Mouse (Mus musculus) limb, embryonic 10.5 days (tissue): Measurements from ENCODE around the gene Vmn1r13. TPM values are rescaled to one million over a fixed set of nuclear protein-coding genes. Genes with fewer than 3 reads are reported as not detected.
"Not testable (repeated sequence)": the region's sequence is repeated elsewhere in the genome, so short reads cannot be mapped to it uniquely, and the experiment has no call there.

Source experiments
- DNase-seq: peaks from one replicate; pipeline ENCODE4 v3.0.0-alpha.2; 2017; ENCODE audit warnings: low spot score
- H3K27ac ChIP-seq: fragments of 300-500 bp; sonication (generic); 2 replicates; pipeline ENCODE4 v1.5.1; 2016; ENCODE audit warnings: mild to moderate bottlenecking
- H3K27me3 ChIP-seq: fragments of 300-500 bp; sonication (generic); 2 replicates; pipeline ENCODE4 v1.6.1; 2016; ENCODE audit warnings: low read depth, mild to moderate bottlenecking; ENCODE audit not compliant: poor library complexity, severe bottlenecking
- H3K36me3 ChIP-seq: fragments of 300-500 bp; sonication (generic); 2 replicates; pipeline ENCODE4 v1.6.1; 2016; ENCODE audit warnings: mild to moderate bottlenecking, moderate library complexity
- H3K4me1 ChIP-seq: fragments of 300-500 bp; sonication (generic); 2 replicates; pipeline ENCODE4 v1.6.1; 2016
- H3K4me3 ChIP-seq: fragments of 300-500 bp; sonication (generic); 2 replicates; pipeline ENCODE4 v1.5.1; 2016; ENCODE audit warnings: mild to moderate bottlenecking, moderate library complexity
- H3K9me3 ChIP-seq: fragments of 300-500 bp; sonication (generic); replicated peaks from 2 replicates; pipeline ENCODE4 v1.6.1; 2016; ENCODE audit warnings: mild to moderate bottlenecking
- WGBS: fragments of 180-500 bp; shearing (Covaris S2); methylation state at CpG from one replicate; pipeline ENCODE4 v1.1.7; 2016; 5-methylcytosine and 5-hydroxymethylcytosine counted together
- polyA plus RNA-seq: library from polyadenylated mRNA; unstranded; fragments of >200 nt; fragmentation: Nextera tagmentation; extraction: Ambion mirVana; gene quantifications from 2 replicates; pipeline ENCODE4 v1.2.1, GENCODE M21; 2016

The Vmn1r13 gene
- not detected in 2 replicates for polyA plus RNA-seq

DNA sequence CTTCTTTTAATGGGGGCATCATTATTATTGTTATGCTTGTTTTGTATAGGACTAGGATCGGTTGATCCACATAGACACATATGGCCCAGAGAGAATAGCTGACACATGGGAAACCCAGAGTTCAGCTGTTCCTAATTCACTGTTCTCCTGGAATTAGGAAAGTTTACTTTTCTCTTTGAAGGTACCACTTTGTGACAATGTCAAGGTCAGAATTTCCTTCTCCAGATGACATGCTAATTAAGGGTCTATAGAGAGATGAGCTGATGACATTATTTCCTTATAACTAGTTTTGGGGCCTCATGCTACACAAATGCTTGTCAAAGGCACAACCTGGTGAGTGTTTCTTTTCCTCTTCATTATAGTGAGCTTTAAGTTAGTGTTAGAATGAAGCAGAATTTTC lies at the start of gene Vmn1r13:
Vmn1r13 (plus strand) TSS at position 301 of the 400 bp plus-strand sequence.
- DNase-seq, H3K4me1 ChIP-seq, H3K4me3 ChIP-seq, H3K9me3 ChIP-seq, H3K27me3 ChIP-seq, H3K36me3 ChIP-seq, H3K27ac ChIP-seq: not testable (repeated sequence)
- WGBS, result 100% methylated on average over 1 of the region's 1 CpGs

DNA sequence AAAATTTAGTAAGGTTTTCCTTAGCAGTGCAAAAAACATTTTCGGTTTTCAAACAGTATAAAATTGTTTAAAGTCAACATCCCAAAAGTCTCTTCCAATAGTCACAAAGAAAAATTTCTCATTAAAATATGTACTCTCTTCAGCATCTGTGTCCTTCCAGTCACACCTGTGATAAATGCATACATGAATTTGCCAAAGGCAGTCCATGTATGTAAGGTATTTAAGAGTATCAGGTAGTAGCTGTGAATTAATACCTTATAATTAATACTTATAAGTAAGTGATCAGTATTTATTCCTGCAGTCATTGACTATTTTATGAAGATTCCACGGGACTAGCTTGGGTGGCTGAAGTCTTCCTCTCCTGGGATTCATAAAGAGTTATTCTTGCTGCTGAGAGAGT lies 46.5 kb upstream of the Vmn1r13 start, which contains the start of gene Vmn1r12:
Vmn1r12 (plus strand) TSS at position 301 of the 400 bp plus-strand sequence.
- 86% methylated on average over 2 of the region's 2 CpGs for WGBS
- Histone ChIP-seq H3K4me3 (no peak within 1 kb of the TSS), H3K27me3 (no peaks in the 10 kb centered on the region), H3K4me1 (no peaks in the 10 kb centered on the region), H3K9me3 (no peaks in the 10 kb centered on the region), H3K27ac (no peak within 1 kb of the TSS), H3K36me3 (no peaks in the 10 kb centered on the region)
- DNase-seq, result no peak

GRCm38 (mm10) chr6:57190016-57190415 lies 13.1 kb upstream of the Vmn1r13 start:
- H3K9me3 ChIP-seq, H3K36me3 ChIP-seq, H3K4me3 ChIP-seq, DNase-seq, H3K27ac ChIP-seq, H3K27me3 ChIP-seq, H3K4me1 ChIP-seq: not testable (repeated sequence)
- 70% methylated on average over 3 of the region's 3 CpGs for WGBS

DNA sequence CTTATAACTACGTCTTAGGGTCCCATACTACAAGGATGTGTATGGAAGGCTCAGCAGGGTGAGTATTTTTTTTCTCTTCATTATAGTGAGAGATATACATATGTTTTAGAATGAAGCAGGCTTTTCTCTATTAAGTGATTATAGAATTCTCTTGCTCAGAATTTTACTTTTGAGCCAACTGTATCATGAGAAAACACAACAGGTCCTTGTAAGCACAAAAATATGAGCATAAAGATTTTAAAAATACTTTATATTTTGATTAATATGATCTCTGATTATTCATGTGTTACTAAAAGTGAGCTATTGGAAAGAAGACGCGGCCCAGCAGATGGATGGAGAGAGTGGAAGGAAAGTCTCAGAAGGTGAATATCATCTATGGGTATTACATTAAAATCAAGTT lies 28.3 kb downstream of the Vmn1r13 start, which contains the start of gene Vmn1r14:
Vmn1r14 (plus strand) TSS at position 301 of the 400 bp plus-strand sequence.
- H3K4me1 ChIP-seq, result no peaks in the 10 kb centered on the region
- H3K36me3 ChIP-seq, result no peaks in the 10 kb centered on the region
- H3K27me3 ChIP-seq, result no peaks in the 10 kb centered on the region
- H3K9me3 ChIP-seq, result no peaks in the 10 kb centered on the region
- no peak within 1 kb of the TSS for H3K27ac ChIP-seq
- no peak within 1 kb of the TSS for H3K4me3 ChIP-seq
- DNase-seq, result no peak
- WGBS, result 93% methylated on average over 3 of the region's 3 CpGs

GRCm38 (mm10) chr6:57257652-57258051 lies 54.6 kb downstream of the Vmn1r13 start, which contains the start of gene Vmn1r15:
Gene Vmn1r15 (plus strand): TSS chr6:57257952.
- Histone ChIP-seq H3K27me3 (no peaks in the 10 kb centered on the region), H3K9me3 (no peaks in the 10 kb centered on the region), H3K4me1 (no peaks in the 10 kb centered on the region), H3K27ac (no peak within 1 kb of the TSS), H3K4me3 (no peak within 1 kb of the TSS), H3K36me3 (no peaks in the 10 kb centered on the region)
- DNase-seq, result no peak
- WGBS, result 81% methylated on average over 1 of the region's 1 CpGs

- 86% methylated on average over 2 of the region's 2 CpGs for WGBS
- DNase-seq, result no peak
- Histone ChIP-seq H3K4me3 (no peak overlapping the region), H3K27me3 (no peaks in the 10 kb centered on the region), H3K9me3 (no peaks in the 10 kb centered on the region), H3K27ac (no peak overlapping the region), H3K4me1 (no peaks in the 10 kb centered on the region), H3K36me3 (no peaks in the 10 kb centered on the region)
These were observed 57.9 kb downstream of the Vmn1r13 start for GRCm38 (mm10) chr6:57260990-57261389.

Other genes with a start within 250 kb of the Vmn1r13 start
- gene Vmn1r5, start 233.0 kb upstream of the Vmn1r13 start, polyA plus RNA-seq, result not detected in 2 replicates
- gene Vmn1r6, start 206.0 kb upstream of the Vmn1r13 start, polyA plus RNA-seq, result not detected in 2 replicates
- gene Vmn1r7, start 178.0 kb upstream of the Vmn1r13 start, polyA plus RNA-seq, result not detected in 2 replicates
- gene Vmn1r8, start 171.0 kb upstream of the Vmn1r13 start, polyA plus RNA-seq, result not detected in 2 replicates
- not detected in 2 replicates for gene Vmn1r9, start 136.5 kb upstream of the Vmn1r13 start, polyA plus RNA-seq
- gene Vmn1r10, start 93.8 kb upstream of the Vmn1r13 start, polyA plus RNA-seq, result not detected in 2 replicates
- not detected in 2 replicates for gene Vmn1r11, start 69.8 kb upstream of the Vmn1r13 start, polyA plus RNA-seq
- not detected in 2 replicates for gene Vmn1r12, start 46.4 kb upstream of the Vmn1r13 start, polyA plus RNA-seq
- gene Vmn1r14, start 28.4 kb downstream of the Vmn1r13 start, polyA plus RNA-seq, result not detected in 2 replicates
- not detected in 2 replicates for gene Vmn1r15, start 54.7 kb downstream of the Vmn1r13 start, polyA plus RNA-seq
- gene Vmn1r16, start 126.2 kb downstream of the Vmn1r13 start, polyA plus RNA-seq, result not detected in 2 replicates
- not detected in 2 replicates for gene Vmn1r17, start 160.4 kb downstream of the Vmn1r13 start, polyA plus RNA-seq
- not detected in 2 replicates for gene Vmn1r18, start 192.5 kb downstream of the Vmn1r13 start, polyA plus RNA-seq
- gene Vmn1r19, start 200.5 kb downstream of the Vmn1r13 start, polyA plus RNA-seq, result not detected in 2 replicates
- gene Vmn1r20, start 225.6 kb downstream of the Vmn1r13 start, polyA plus RNA-seq, result not detected in 2 replicates